Mouse (Mus musculus) hindbrain, embryonic 13.5 days (tissue): Measurements from ENCODE around the gene Csrnp1. TPM values are rescaled to one million over a fixed set of nuclear protein-coding genes. Genes with fewer than 3 reads are reported as not detected.

Experiments
- ATAC-seq: fragments of 200-750 bp; cut with Nextera tagmentation; 2 replicates; pipeline ENCODE4 v1.8.0; 2017; ENCODE audit warnings: moderate TSS enrichment; ENCODE audit not compliant: low FRiP score
- H3K27ac ChIP-seq: fragments of 300-500 bp; sonication (generic); 2 replicates; pipeline ENCODE4 v1.5.1; 2015; ENCODE audit warnings: inconsistent platforms, mild to moderate bottlenecking, moderate library complexity
- H3K27me3 ChIP-seq: fragments of 300-500 bp; sonication (generic); 2 replicates; pipeline ENCODE4 v1.6.1; 2015; ENCODE audit warnings: mild to moderate bottlenecking, inconsistent platforms
- H3K36me3 ChIP-seq: fragments of 300-500 bp; sonication (generic); 2 replicates; pipeline ENCODE4 v1.6.1; 2015; ENCODE audit warnings: mild to moderate bottlenecking, inconsistent platforms
- H3K4me1 ChIP-seq: fragments of 300-500 bp; sonication (generic); replicated peaks from 2 replicates; pipeline ENCODE4 v1.6.1; 2015; ENCODE audit warnings: inconsistent platforms
- H3K4me2 ChIP-seq: fragments of 300-500 bp; sonication (generic); 2 replicates; pipeline ENCODE4 v1.6.1; 2015; ENCODE audit warnings: inconsistent platforms, mild to moderate bottlenecking, moderate library complexity
- H3K4me3 ChIP-seq: fragments of 300-500 bp; sonication (generic); 2 replicates; pipeline ENCODE4 v1.5.1; 2015; ENCODE audit warnings: mild to moderate bottlenecking, inconsistent platforms
- H3K9ac ChIP-seq: fragments of 300-500 bp; sonication (generic); 2 replicates; pipeline ENCODE4 v1.6.1; 2015; ENCODE audit warnings: mild to moderate bottlenecking, inconsistent platforms
- H3K9me3 ChIP-seq: fragments of 300-500 bp; sonication (generic); 2 replicates; pipeline ENCODE4 v1.6.1; 2016; ENCODE audit warnings: inconsistent platforms
- WGBS: fragments of 180-500 bp; shearing (Covaris S2); methylation state at CpG from one replicate; pipeline ENCODE4 v1.1.7; 2015; 5-methylcytosine and 5-hydroxymethylcytosine counted together
- polyA plus RNA-seq: library from polyadenylated mRNA; unstranded; fragments of >200 nt; fragmentation: Nextera tagmentation; extraction: Ambion mirVana; gene quantifications from 2 replicates; pipeline ENCODE4 v1.2.1, GENCODE M21; 2015

The Csrnp1 gene
- polyA plus RNA-seq, 1 experiment from 2014 or later: 1.7 TPM

DNA sequence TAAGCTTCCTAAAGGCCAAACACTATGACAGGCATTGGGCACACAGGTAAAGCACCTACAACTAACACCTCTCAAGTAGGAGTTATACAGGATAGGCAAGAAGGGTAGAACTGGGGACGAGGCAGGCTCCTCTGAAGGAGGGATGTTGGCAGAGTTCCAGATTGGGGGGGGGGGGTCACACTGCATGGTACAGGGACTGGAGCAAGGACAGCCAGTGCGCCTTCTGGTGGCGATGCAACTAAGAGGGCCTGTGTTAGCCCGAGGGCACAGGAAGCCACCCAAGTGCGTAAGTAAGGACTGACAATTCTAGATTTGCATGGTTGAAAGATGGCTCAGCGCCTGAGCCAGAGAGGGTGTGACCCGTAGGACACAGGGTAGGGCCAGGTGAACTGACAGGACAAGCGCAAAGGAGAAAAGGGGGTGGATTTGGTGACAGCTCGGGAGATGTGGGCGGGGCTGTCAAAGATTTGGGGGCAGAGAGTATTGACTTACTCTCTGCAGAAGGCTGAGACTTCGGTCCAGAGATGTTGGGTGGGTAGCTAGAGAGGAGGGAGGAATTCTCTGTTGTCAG, 2.1 kb downstream of the Csrnp1 start:
- Histone ChIP-seq H3K9me3 (no peaks in the 10 kb centered on the region), H3K4me1 (peaks cover 60% of the 10 kb centered on the region), H3K9ac (no peak overlapping the region; the same call in 1 of the 2 replicates), H3K4me3 (peak overlapping the region; percentile 59), H3K36me3 (no peaks in the 10 kb centered on the region), H3K4me2 (peak overlapping the region; percentile 89), H3K27me3 (peaks cover 34% of the 10 kb centered on the region), H3K27ac (peak overlapping the region; percentile 75)
- WGBS: 2% methylated on average over 11 of the region's 11 CpGs
- peak; percentile 50 for ATAC-seq

GRCm38 (mm10) chr9:119981183-119982179, 3.0 kb downstream of the Csrnp1 start:
- Histone ChIP-seq H3K9ac (peak overlapping the region; percentile 40), H3K4me1 (peaks cover 65% of the 10 kb centered on the region), H3K27me3 (peaks cover 31% of the 10 kb centered on the region), H3K9me3 (no peaks in the 10 kb centered on the region), H3K27ac (peak overlapping the region; percentile 75), H3K4me3 (peak overlapping the region; percentile 6; the same call in 1 of the 2 replicates), H3K4me2 (peak overlapping the region; percentile 89), H3K36me3 (no peaks in the 10 kb centered on the region)
- ATAC-seq: peak; percentile 11; the same call in 1 of the 2 replicates
- WGBS: 3% methylated on average over 16 of the region's 16 CpGs

- H3K4me3 ChIP-seq: no peak overlapping the region
- no peak for ATAC-seq
- H3K27me3 ChIP-seq: peaks cover 31% of the 10 kb centered on the region
- peak overlapping the region; percentile 89 for H3K4me2 ChIP-seq
- no peaks in the 10 kb centered on the region for H3K36me3 ChIP-seq
- peak overlapping the region; percentile 40; the same call in 1 of the 2 replicates for H3K9ac ChIP-seq
- peaks cover 65% of the 10 kb centered on the region for H3K4me1 ChIP-seq
- peak overlapping the region; percentile 75 for H3K27ac ChIP-seq
- H3K9me3 ChIP-seq: no peaks in the 10 kb centered on the region
- WGBS: 7% methylated on average over 4 of the region's 4 CpGs
Measured at GRCm38 (mm10) chr9:119980770-119981182, 3.7 kb downstream of the Csrnp1 start.

DNA sequence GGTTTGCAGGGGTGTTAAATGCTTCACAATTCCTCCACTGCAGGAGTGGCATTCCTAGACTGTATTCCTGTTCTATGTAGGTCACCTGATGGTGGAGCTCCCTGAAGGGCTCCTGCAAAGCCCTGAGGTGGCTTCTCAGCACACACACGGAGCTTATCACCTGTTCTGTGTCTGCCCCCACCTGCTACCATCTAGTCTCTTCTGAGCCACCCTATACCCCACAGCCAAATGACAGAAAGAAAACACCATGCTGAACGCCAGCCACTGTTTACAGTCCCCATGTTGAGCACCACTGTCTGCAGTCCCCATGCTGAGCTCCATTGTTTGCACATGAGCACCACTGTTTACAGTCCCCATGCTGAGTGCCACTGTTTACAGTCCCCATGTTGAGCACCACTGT, 4.7 kb downstream of the Csrnp1 start:
- Histone ChIP-seq H3K4me2 (no peak overlapping the region), H3K36me3 (no peaks in the 10 kb centered on the region), H3K9me3 (no peaks in the 10 kb centered on the region), H3K4me1 (peaks cover 65% of the 10 kb centered on the region), H3K4me3 (no peak overlapping the region), H3K27ac (no peak overlapping the region), H3K9ac (no peak overlapping the region), H3K27me3 (peaks cover 26% of the 10 kb centered on the region)
- ATAC-seq: no peak
- 41% methylated on average over 2 of the region's 2 CpGs for WGBS

DNA sequence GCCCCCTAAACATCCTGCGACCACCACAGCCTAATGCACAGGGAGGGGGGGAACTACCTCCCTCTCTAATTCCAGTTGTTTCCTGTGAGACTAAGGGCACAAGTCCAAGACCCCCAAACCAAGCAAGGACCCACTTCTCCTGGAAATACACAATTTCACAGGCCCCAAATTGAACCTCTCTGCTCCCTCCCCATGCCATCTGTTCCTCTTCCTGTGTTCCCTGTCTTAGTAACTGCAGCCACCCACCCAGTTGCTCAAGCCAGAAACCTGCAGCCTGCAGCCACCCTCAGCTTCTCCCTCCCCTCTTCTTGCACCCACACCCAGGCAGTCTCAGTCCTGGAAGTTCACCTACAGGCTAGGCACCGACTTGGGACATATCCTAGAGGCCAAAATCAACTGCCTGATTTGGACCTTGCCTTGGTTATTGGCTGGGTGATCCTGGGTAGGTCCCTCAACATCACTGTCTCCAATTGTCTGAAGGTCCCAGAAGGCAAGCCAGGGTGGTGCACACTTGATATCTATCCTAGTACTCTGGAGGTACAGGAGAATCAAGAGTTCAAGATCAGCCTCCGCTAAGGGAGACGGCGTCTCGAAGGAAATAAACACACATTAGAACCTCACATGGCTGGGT, 5.5 kb downstream of the Csrnp1 start:
- 85% methylated on average over 6 of the region's 6 CpGs for WGBS
- no peak for ATAC-seq
- H3K4me1 ChIP-seq: peaks cover 61% of the 10 kb centered on the region

DNA sequence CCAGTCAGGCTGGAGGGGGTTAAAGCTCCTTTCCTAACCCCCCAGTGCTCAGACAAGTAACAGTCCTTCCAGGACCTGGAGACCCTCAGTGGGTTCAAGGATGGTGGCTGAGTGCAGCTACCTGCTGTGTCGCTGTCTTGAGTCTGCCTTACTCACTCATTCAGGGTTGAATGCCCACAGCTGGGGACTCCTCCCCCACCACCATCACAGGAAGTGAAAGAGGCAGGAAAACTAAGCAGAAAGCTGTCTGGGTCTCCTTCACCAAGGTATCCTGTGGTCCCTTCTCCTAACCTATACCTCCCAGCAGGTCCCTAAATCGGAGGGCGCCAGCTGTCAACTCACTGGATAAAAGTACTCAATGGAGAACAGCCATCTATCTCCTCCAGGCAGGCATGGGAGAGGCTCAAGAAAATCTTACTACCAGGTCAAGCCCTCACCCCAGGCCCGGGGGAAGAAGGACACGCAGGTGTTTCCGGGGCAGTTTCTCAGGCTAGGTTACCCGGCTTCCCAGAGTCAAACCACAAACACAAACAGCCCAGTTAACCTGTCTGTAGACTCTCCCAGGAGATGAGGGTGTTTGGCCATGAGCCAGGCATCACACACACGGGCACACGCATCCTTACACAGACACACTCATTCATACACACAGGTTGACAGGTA, 6.2 kb downstream of the Csrnp1 start:
- Histone ChIP-seq H3K4me1 (peaks cover 57% of the 10 kb centered on the region), H3K27me3 (peaks cover 11% of the 10 kb centered on the region), H3K4me3 (no peak overlapping the region), H3K36me3 (0 out of 2 replicates have a peak, but pooled peaks cover 4% of the 10 kb centered on the region), H3K4me2 (no peak overlapping the region), H3K27ac (no peak overlapping the region), H3K9ac (no peak overlapping the region), H3K9me3 (no peaks in the 10 kb centered on the region)
- 51% methylated on average over 9 of the region's 9 CpGs for WGBS
- ATAC-seq: no peak

More for the DNA sequence above, 5.5 kb downstream of the Csrnp1 start:
- H3K27me3 ChIP-seq: peaks cover 18% of the 10 kb centered on the region
- H3K27ac ChIP-seq: no peak overlapping the region
- no peak overlapping the region for H3K4me2 ChIP-seq
- H3K4me3 ChIP-seq: no peak overlapping the region
- no peaks in the 10 kb centered on the region for H3K9me3 ChIP-seq
- no peak overlapping the region for H3K9ac ChIP-seq
- no peaks in the 10 kb centered on the region for H3K36me3 ChIP-seq

DNA sequence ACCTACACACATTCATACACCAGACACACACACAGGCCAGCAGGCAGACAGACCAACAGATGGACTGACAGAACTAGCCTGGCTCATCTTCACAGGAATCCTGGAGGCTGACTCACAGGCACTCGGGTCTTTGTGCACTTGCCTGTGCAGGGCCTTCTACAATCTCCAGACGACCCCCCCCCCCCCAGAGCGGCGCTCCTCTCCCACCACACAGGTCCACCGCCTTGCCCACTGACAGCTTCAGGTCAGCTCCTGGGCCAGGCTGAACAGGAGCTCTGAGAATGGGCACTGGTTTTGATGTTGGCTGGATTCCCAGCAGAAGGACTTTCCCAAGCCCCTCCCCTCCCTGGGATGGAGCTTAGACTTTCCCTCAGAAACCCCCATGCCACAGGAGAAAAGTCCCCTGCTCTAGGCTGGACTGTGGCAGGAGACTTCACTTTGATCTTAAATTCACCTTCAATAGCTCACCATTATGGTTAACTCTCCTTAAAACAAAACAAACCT, 6.8 kb downstream of the Csrnp1 start:
- H3K4me1 ChIP-seq: peaks cover 52% of the 10 kb centered on the region
- H3K4me2 ChIP-seq: no peak overlapping the region
- H3K27ac ChIP-seq: no peak overlapping the region
- H3K9ac ChIP-seq: no peak overlapping the region
- H3K9me3 ChIP-seq: no peaks in the 10 kb centered on the region
- H3K4me3 ChIP-seq: no peak overlapping the region
- H3K27me3 ChIP-seq: peaks cover 5% of the 10 kb centered on the region
- ATAC-seq: no peak
- WGBS: 56% methylated on average over 5 of the region's 5 CpGs
- H3K36me3 ChIP-seq: 0 out of 2 replicates have a peak, but pooled peaks cover 7% of the 10 kb centered on the region

DNA sequence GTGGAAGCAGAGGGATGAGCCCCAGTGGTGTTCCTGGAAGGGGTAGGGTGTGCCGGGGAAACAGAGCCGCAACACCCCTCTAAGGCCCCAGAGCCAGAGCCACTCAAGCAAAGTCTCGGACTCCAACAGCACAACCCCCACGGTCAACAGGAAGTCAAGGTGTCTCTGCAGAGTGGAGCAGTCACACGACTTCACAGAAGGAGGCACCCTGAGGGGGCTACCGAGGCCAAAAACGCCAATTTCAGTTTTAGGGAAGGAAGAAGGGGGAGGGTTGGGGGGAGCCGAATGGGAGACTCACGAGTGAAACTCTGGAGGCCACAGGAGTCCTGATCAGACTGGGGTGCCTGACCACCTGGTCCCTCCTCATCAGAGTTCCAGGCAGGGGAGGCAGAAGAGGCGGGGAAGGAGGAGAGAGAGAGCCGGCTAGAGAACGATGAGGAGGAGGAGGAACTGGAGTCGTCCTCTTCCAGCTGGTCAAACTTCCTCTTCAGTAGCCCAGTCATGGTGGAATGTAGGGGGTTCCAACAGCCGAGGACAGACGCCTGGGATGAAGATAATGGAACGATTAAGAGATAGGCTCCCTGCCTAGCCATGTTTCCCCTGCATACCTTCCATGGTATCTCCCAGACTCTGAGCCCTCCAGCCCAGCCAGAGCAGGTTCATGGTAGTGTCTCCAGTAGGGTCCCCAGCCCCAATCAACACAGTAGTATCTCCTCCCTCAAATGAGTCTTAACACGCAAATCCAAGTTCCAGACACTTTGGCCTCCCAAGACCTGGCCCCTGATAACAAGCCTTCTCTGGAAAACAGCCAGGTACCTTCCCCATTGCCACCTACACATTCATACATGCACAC, 7.5 kb downstream of the Csrnp1 start:
- no peaks in the 10 kb centered on the region for H3K9me3 ChIP-seq
- H3K36me3 ChIP-seq: 0 out of 2 replicates have a peak, but pooled peaks cover 7% of the 10 kb centered on the region
- H3K4me3 ChIP-seq: no peak overlapping the region
- peaks cover 45% of the 10 kb centered on the region for H3K4me1 ChIP-seq
- no peak overlapping the region for H3K4me2 ChIP-seq
- no peak for ATAC-seq
- H3K9ac ChIP-seq: no peak overlapping the region
- no peaks in the 10 kb centered on the region; the same call in none of the 2 replicates for H3K27me3 ChIP-seq
- no peak overlapping the region for H3K27ac ChIP-seq
- WGBS: 63% methylated on average over 17 of the region's 17 CpGs

DNA sequence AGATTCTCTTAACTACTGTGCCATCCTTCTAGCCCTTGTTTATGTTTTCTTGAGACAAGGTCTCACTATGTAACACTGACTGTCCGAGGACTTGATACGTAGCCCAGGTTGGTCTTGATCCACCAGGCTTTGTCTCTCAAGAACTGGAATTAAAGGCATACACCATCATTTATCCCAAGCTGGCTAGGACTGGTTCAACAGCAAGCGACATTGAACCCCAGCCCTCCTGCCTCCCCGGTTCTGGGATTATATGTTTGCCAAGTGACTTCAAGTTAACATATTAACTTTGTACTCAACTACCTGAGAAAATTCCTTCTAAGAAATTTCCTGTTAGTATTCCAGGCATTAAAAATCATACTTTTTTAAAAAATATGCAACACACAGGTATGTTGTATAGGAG, 9.2 kb downstream of the Csrnp1 start:
- Histone ChIP-seq H3K9me3 (no peaks in the 10 kb centered on the region), H3K36me3 (0 out of 2 replicates have a peak, but pooled peaks cover 7% of the 10 kb centered on the region), H3K27ac (no peak overlapping the region), H3K9ac (no peak overlapping the region), H3K4me3 (no peak overlapping the region), H3K4me1 (peaks cover 44% of the 10 kb centered on the region), H3K27me3 (no peaks in the 10 kb centered on the region), H3K4me2 (no peak overlapping the region)
- ATAC-seq: no peak
- WGBS: over 99% methylated on average over 4 of the region's 4 CpGs

GRCm38 (mm10) chr9:119974609-119975008, 9.8 kb downstream of the Csrnp1 start:
- Histone ChIP-seq H3K27ac (no peak overlapping the region), H3K36me3 (0 out of 2 replicates have a peak, but pooled peaks cover 7% of the 10 kb centered on the region), H3K9ac (no peak overlapping the region), H3K4me1 (peaks cover 47% of the 10 kb centered on the region), H3K4me3 (no peak overlapping the region), H3K4me2 (no peak overlapping the region), H3K27me3 (no peaks in the 10 kb centered on the region), H3K9me3 (no peaks in the 10 kb centered on the region)
- WGBS: 81% methylated on average over 5 of the region's 5 CpGs
- no peak for ATAC-seq
